Mouse (Mus musculus): ENCODE measurements at regions not wholly inside any gene's neighbourhood (a gene's known extent, or its start where the extent isn't known, plus 50 kb on each side); places are given as distances from the start of the nearest gene placed in this dataset.

DNA sequence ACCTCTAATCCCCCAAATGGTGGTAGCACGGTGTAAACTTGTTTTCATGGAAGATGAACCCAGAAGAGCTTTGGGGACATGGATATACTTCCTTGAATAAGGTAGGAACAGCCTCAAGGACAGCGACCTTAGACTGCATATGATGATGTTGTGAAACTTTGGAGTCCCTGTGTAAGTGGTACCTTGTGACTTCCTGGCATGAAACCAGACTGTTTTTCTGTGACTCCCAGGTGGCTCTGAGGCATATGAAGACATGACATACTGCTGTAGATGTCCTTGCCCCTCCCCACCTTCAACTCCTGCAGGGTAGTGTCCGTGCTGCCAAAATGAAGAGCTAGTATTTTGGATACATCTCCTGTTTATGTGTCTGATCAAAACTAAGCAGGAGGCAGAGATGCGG, 138.1 kb downstream of the Sox9 start:
- H3K4me3 ChIP-seq (ENCODE audit: insufficient read depth, low read length) = no peak overlapping the region
- H3K4me1 ChIP-seq (ENCODE audit: control insufficient read depth, insufficient read depth, low read length) = no peaks in the 10 kb centered on the region
- H3K27ac ChIP-seq (ENCODE audit: insufficient read depth, low read length) = no peak overlapping the region
- TF ChIP-seq POLR2A (IDR thresholded peaks at IDR 0.05; ENCODE audit: extremely low read depth, insufficient read depth, low read length) (no peak), CTCF (IDR thresholded peaks at IDR 0.05; ENCODE audit: extremely low read depth, insufficient read depth, low read length) (no peak)

DNA sequence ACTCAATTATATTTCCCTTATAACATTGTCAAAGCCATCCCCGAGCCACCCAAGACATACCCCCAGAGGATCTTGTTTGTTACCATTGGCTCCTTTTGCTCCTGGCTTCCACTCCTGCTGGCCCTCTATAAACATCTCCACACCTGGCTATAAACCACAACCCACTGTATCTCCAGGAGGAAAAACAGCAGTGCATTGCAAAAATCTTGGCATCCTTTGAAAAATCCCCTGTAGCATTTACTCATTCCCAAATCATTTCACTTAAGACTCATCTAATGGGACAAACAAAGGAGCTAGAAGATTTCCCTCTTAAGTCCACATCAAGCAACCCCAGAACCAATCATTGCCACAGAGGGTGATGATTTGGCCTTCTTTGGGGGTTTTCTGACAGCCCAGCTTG, 142.6 kb downstream of the Sox9 start:
- TF ChIP-seq CTCF (IDR thresholded peaks at IDR 0.05; ENCODE audit: extremely low read depth, insufficient read depth, low read length) (no peak), POLR2A (IDR thresholded peaks at IDR 0.05; ENCODE audit: extremely low read depth, insufficient read depth, low read length) (no peak)
- no peak overlapping the region for H3K4me3 ChIP-seq (ENCODE audit: insufficient read depth, low read length)
- no peak overlapping the region for H3K27ac ChIP-seq (ENCODE audit: insufficient read depth, low read length)
- no peaks in the 10 kb centered on the region for H3K4me1 ChIP-seq (ENCODE audit: control insufficient read depth, insufficient read depth, low read length)

DNA sequence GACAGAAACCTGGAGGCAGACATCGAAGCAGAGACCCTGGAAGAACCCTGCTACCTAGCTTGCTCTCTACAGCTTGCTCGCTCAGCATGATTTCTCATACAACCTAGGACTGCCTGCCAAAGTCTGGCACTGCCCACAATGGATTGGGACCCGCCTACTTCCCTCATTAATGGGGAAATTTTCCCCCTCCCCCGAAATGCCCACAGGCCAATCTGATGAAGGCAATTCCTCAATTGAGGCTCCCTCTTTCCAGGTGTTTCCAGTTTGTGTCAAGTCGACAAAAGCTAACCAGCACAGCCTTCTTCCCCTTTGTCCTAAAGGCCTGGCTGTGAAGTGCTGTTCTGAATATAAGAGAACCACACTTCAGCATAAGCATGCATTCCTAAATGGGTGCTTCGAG, 143.1 kb downstream of the Sox9 start:
- TF ChIP-seq POLR2A (IDR thresholded peaks at IDR 0.05; ENCODE audit: extremely low read depth, insufficient read depth, low read length) = no peak
- TF ChIP-seq CTCF (IDR thresholded peaks at IDR 0.05; ENCODE audit: extremely low read depth, insufficient read depth, low read length) = no peak
- Histone ChIP-seq H3K4me1 (ENCODE audit: control insufficient read depth, insufficient read depth, low read length) (no peaks in the 10 kb centered on the region), H3K27ac (ENCODE audit: insufficient read depth, low read length) (no peak overlapping the region), H3K4me3 (ENCODE audit: insufficient read depth, low read length) (no peak overlapping the region)

DNA sequence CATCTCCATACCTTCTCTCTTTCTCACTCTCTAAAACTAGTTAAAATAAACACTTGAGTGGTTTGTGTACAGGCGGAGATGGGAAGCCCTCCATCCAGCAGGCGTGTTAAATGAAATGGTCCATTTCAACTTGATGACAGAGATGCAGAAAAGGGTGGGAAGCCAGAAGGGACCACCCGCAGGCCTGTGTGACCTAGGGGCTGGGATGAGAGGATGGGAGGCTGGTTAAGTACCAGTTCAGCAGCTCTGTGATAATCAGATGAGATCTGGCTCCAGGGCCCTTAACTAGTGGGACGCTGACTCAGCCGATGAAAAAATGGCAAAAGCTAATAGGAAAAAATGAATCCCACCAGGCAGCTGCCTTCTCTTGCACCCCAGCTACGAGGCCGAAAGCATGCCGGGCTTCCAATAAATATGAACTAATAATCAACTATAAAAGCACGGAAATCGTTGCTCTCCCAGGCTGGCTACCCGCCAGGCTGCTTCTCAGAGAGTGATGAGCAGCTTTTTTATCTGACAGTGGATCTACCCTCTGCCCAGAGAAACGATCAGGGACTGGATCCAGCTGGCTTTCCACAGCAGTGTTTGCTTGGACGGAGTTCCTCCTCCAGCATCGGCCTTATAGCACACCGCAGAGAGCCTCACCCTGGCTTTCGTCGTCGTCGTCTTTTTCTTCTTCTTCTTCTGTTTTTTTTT, 144.5 kb downstream of the Sox9 start:
- Histone ChIP-seq H3K4me1 (ENCODE audit: control insufficient read depth, insufficient read depth, low read length) (no peaks in the 10 kb centered on the region), H3K27ac (ENCODE audit: insufficient read depth, low read length) (no peak overlapping the region), H3K4me3 (ENCODE audit: insufficient read depth, low read length) (no peak overlapping the region)
- no peak for TF ChIP-seq POLR2A (IDR thresholded peaks at IDR 0.05; ENCODE audit: extremely low read depth, insufficient read depth, low read length)
- no peak for TF ChIP-seq CTCF (IDR thresholded peaks at IDR 0.05; ENCODE audit: extremely low read depth, insufficient read depth, low read length)

DNA sequence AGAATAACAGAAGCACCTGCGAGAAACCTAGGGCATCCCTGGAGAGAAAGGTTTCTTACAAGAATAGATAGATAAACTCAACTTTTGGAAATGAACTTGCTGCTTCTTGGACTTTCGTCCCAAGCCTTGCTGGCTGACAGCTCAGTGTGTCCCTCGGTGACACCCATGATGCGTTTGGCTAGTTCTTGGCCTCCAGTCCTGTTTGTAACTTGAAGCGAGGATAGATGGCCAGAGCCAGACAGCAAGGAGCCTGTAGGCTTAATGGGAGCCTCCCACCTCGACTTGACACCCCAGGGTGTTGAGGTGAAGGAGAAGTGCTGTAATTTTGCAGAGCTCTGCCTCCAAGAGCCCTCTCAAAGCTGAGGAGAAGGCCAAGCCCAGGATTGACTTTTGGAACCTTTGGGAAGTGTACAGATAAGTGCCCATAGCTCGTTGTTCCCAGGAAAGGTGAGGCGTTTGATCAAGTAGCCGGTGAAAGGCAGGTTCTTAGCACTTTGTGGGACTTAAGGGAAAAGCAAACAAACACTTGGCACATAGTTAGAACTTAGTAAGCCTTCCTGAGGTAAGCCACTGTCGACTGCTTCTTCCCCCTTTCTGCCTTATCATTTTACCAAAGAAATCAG, 148.3 kb downstream of the Sox9 start:
- Histone ChIP-seq H3K4me1 (ENCODE audit: control insufficient read depth, insufficient read depth, low read length) (no peaks in the 10 kb centered on the region), H3K4me3 (ENCODE audit: insufficient read depth, low read length) (no peak overlapping the region), H3K27ac (ENCODE audit: insufficient read depth, low read length) (no peak overlapping the region)
- TF ChIP-seq POLR2A (IDR thresholded peaks at IDR 0.05; ENCODE audit: extremely low read depth, insufficient read depth, low read length) (no peak), CTCF (IDR thresholded peaks at IDR 0.05; ENCODE audit: extremely low read depth, insufficient read depth, low read length) (no peak)

DNA sequence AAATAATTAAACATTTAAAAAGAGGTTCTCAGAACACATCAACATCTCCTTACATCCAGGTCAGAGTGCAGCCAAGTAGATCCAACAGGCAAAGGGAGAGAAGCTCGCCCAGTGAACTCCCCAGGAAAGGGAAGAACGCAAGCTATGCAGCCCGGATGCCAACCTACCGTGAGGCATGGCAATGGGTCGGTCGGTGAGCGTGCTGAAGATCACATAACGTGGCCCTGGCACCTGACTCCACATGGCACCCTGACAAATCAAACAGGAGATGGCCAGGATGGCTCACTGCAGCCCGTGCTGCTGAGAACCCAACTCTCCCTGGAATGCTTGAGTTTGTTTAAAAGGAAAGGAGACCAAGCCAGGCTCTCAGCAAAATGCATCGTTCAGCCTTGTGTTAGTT, 156.0 kb downstream of the Sox9 start:
- H3K4me1 ChIP-seq (ENCODE audit: control insufficient read depth, insufficient read depth, low read length) = no peaks in the 10 kb centered on the region
- no peak overlapping the region for H3K27ac ChIP-seq (ENCODE audit: insufficient read depth, low read length)
- no peak overlapping the region for H3K4me3 ChIP-seq (ENCODE audit: insufficient read depth, low read length)
- TF ChIP-seq POLR2A (IDR thresholded peaks at IDR 0.05; ENCODE audit: extremely low read depth, insufficient read depth, low read length) (no peak), CTCF (IDR thresholded peaks at IDR 0.05; ENCODE audit: extremely low read depth, insufficient read depth, low read length) (no peak)

DNA sequence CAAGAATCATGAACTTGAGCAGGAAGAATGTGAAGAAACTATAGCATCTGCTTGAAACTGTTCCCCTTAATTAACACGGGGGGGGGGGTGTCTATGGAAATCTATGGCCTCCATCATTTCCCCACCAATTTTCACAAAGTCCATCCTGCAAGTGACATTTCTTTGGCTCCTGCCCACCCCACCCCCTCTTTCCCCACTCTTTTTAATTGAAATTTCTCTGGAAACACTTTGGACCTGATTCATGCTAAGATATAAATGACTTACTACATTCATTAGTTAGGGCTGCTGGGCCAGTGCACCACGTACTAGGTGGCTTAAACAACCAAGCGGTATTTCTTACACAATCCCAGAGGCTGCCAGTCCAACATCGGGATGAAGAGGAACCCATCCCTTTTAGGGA, 169.4 kb downstream of the Sox9 start:
- no peaks in the 10 kb centered on the region for H3K4me1 ChIP-seq (ENCODE audit: control insufficient read depth, insufficient read depth, low read length)
- TF ChIP-seq POLR2A (IDR thresholded peaks at IDR 0.05; ENCODE audit: extremely low read depth, insufficient read depth, low read length) (no peak), CTCF (IDR thresholded peaks at IDR 0.05; ENCODE audit: extremely low read depth, insufficient read depth, low read length) (no peak)
- H3K27ac ChIP-seq (ENCODE audit: insufficient read depth, low read length) = no peak overlapping the region
- no peak overlapping the region for H3K4me3 ChIP-seq (ENCODE audit: insufficient read depth, low read length)

DNA sequence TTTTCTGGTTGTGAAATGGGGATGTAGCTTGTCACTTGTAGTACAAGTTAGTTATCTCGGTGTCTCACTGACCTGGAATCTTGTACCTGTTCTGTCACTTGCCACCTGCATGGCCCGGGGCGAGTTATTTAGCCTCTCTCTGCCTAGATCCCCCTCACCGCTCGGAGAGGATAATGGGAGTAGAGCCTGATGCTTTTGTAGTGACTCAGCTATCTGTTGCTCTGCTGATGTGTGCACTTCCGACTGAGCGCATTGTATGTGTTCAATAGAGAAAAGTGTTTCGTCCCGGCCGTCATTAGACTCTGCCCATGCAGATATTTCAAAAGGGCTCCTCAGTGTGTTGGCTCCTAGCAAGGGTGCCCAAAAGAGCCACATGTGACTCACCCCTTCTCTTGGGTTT, 170.3 kb downstream of the Sox9 start:
- Histone ChIP-seq H3K4me1 (ENCODE audit: control insufficient read depth, insufficient read depth, low read length) (no peaks in the 10 kb centered on the region), H3K4me3 (ENCODE audit: insufficient read depth, low read length) (no peak overlapping the region), H3K27ac (ENCODE audit: insufficient read depth, low read length) (no peak overlapping the region)
- TF ChIP-seq CTCF (IDR thresholded peaks at IDR 0.05; ENCODE audit: extremely low read depth, insufficient read depth, low read length) (no peak), POLR2A (IDR thresholded peaks at IDR 0.05; ENCODE audit: extremely low read depth, insufficient read depth, low read length) (no peak)

DNA sequence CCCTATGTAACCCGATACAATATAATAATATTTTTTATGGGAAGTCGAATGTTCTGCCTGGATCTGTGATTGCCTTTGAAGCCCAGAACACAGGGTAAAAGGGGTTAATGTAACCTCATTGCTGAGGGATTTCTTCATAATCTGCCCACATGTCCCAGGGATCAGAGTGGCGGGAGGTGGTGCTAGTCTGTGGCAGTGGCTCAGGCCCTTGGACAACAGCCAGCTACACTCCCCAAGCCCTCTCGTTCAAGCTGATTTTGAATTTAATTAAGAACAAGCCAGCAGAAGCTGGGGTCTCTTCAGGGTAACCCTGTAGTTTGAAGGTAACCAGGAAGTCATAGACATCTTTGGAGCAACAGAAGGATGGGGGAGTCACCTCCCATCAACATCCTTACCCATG, 171.5 kb downstream of the Sox9 start:
- H3K4me1 ChIP-seq (ENCODE audit: control insufficient read depth, insufficient read depth, low read length) = no peaks in the 10 kb centered on the region
- H3K4me3 ChIP-seq (ENCODE audit: insufficient read depth, low read length) = no peak overlapping the region
- TF ChIP-seq POLR2A (IDR thresholded peaks at IDR 0.05; ENCODE audit: extremely low read depth, insufficient read depth, low read length) = no peak
- TF ChIP-seq CTCF (IDR thresholded peaks at IDR 0.05; ENCODE audit: extremely low read depth, insufficient read depth, low read length) = no peak
- no peak overlapping the region for H3K27ac ChIP-seq (ENCODE audit: insufficient read depth, low read length)

DNA sequence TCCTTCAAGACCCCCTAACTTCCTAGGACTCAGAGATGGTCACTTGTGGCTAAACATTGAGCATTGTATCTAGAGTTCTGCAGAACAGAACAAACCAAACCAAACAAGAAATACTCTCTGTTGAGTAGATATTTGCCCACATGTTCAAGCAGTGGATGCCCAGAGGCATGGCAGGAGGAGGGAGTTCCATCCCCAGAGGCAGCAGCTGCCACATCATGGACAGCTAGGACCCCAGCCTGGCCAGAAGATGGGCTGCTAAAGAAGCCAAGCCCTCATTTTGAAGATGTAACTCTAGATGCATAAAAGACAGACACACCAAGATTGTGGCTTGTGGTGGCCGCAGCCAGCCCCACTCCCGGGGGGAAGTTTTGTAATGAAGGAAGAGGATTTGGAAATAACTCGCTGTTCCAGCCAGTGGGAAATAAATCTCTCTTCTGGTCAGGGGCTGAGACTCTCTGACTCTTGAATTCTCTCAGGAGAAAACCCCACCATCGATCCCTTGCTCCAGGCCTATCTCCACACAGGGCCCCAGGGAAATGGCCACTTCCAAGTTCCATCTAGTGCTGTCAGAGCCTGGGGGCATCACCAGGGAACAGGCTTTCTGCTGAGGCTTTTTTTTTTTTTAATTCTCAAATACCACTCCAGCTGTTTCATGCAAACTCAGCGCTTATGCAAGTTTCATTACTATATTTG, 174.9 kb downstream of the Sox9 start:
- H3K4me3 ChIP-seq (ENCODE audit: insufficient read depth, low read length) = no peak overlapping the region
- TF ChIP-seq CTCF (IDR thresholded peaks at IDR 0.05; ENCODE audit: extremely low read depth, insufficient read depth, low read length) (no peak), POLR2A (IDR thresholded peaks at IDR 0.05; ENCODE audit: extremely low read depth, insufficient read depth, low read length) (no peak)
- H3K4me1 ChIP-seq (ENCODE audit: control insufficient read depth, insufficient read depth, low read length) = no peaks in the 10 kb centered on the region
- H3K27ac ChIP-seq (ENCODE audit: insufficient read depth, low read length) = no peak overlapping the region

Measured in cortical plate, adult 2 months (tissue).